Mouse (Mus musculus) midbrain, postnatal 0 days (tissue): ENCODE data around the gene Gpn2. TPM values are rescaled to one million over a fixed set of nuclear protein-coding genes. Genes with fewer than 3 reads are reported as not detected.

ENCODE experiments used
- ATAC-seq: fragments of 200-750 bp; cut with Nextera tagmentation; 2 replicates; pipeline ENCODE4 v1.8.0; 2017; ENCODE audit warnings: moderate number of reproducible peaks, mild to moderate bottlenecking, moderate TSS enrichment, moderate library complexity; ENCODE audit not compliant: low FRiP score
- DNase-seq: peaks from one replicate; pipeline ENCODE4 v3.0.0-alpha.2; 2015; ENCODE audit warnings: low spot score
- H3K27ac ChIP-seq: fragments of 300-500 bp; sonication (generic); 2 replicates; pipeline ENCODE4 v1.5.1; 2014; ENCODE audit warnings: low read depth, mild to moderate bottlenecking, low read length, mixed read lengths
- H3K27me3 ChIP-seq: fragments of 300-500 bp; sonication (generic); 2 replicates; pipeline ENCODE4 v1.6.1; 2014; ENCODE audit warnings: low read length, control low read depth, mixed read lengths; ENCODE audit not compliant: insufficient read depth
- H3K36me3 ChIP-seq: fragments of 300-500 bp; sonication (generic); 2 replicates; pipeline ENCODE4 v1.6.1; 2014; ENCODE audit warnings: low read length, control low read depth, mixed read lengths; ENCODE audit not compliant: insufficient read depth
- H3K4me1 ChIP-seq: fragments of 300-500 bp; sonication (generic); 2 replicates; pipeline ENCODE4 v1.6.1; 2014; ENCODE audit warnings: mild to moderate bottlenecking, control low read depth, antibody characterized with exemption, low read length, mixed read lengths; ENCODE audit not compliant: insufficient read depth
- H3K4me2 ChIP-seq: fragments of 300-500 bp; sonication (generic); 2 replicates; pipeline ENCODE4 v1.6.1; 2014; ENCODE audit warnings: low read depth, mild to moderate bottlenecking, low read length, mixed read lengths; ENCODE audit not compliant: poor library complexity, severe bottlenecking
- H3K4me3 ChIP-seq: fragments of 300-500 bp; sonication (generic); 2 replicates; pipeline ENCODE4 v1.5.1; 2014; ENCODE audit warnings: low read depth, mild to moderate bottlenecking, low read length, moderate library complexity
- H3K9ac ChIP-seq: fragments of 300-500 bp; sonication (generic); replicated peaks from 2 replicates; pipeline ENCODE4 v1.6.1; 2014; ENCODE audit warnings: mild to moderate bottlenecking, low read length, moderate library complexity, mixed read lengths; ENCODE audit not compliant: poor library complexity, severe bottlenecking
- H3K9me3 ChIP-seq: fragments of 300-500 bp; sonication (generic); 2 replicates; pipeline ENCODE4 v1.6.1; 2016; ENCODE audit warnings: low read length, control low read depth
- CTCF ChIP-seq: IDR thresholded peaks from 2 replicates; pipeline ENCODE4 v1.5.1; 2016; ENCODE audit warnings: antibody characterized with exemption, mild to moderate bottlenecking
- WGBS: fragments of 180-500 bp; shearing (Covaris S2); extraction: QIAGEN DNeasy Blood & Tissue Kit; methylation state at CpG from one replicate; pipeline ENCODE4 v1.1.7; 2014; 5-methylcytosine and 5-hydroxymethylcytosine counted together
- polyA plus RNA-seq: library from polyadenylated mRNA; unstranded; fragments of >200 nt; fragmentation: Nextera tagmentation; extraction: Ambion mirVana; gene quantifications from 2 replicates; pipeline ENCODE4 v1.2.1, GENCODE M21; 2015
- total RNA-seq: library from RNA; depleted of rRNA; stranded (reverse); fragments of >200 nt; gene quantifications from 2 replicates; pipeline ENCODE4 v1.2.3, GENCODE M21; 2014

Gpn2 gene
- total and polyA plus RNA-seq, 2 experiments from 2014 or later: 16.2 to 22.7 TPM

DNA sequence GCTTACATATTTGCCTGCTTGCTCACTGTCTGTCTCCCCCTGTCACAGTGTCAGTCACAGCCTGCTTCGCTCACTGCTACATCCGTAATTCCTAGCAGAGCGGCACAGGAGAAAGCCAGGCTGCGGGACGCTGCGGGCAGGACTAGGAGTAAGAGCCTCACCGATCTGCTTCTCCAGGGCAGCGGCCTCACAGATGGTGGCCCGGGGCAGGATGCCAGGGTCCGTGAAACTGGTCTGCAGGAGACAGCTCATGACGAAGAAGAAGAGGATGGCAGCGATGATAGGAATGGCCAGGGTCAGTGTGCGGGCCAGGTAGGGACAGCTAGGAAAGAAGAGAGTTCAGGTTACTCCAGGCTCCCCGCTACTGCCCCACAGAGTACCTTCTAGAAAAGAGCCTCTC is 42.9 kb downstream of the Gpn2 start:
- Histone ChIP-seq H3K9me3 (no peaks in the 10 kb centered on the region), H3K4me2 (no peak overlapping the region), H3K9ac (no peak overlapping the region), H3K27me3 (no peaks in the 10 kb centered on the region), H3K4me3 (no peak overlapping the region), H3K4me1 (peaks cover 9% of the 10 kb centered on the region), H3K36me3 (peaks cover 29% of the 10 kb centered on the region), H3K27ac (no peak overlapping the region)
- DNase-seq (no peak), ATAC-seq (no peak)
- 95% methylated on average over 14 of the region's 14 CpGs for WGBS
- TF ChIP-seq CTCF: no peak

DNA sequence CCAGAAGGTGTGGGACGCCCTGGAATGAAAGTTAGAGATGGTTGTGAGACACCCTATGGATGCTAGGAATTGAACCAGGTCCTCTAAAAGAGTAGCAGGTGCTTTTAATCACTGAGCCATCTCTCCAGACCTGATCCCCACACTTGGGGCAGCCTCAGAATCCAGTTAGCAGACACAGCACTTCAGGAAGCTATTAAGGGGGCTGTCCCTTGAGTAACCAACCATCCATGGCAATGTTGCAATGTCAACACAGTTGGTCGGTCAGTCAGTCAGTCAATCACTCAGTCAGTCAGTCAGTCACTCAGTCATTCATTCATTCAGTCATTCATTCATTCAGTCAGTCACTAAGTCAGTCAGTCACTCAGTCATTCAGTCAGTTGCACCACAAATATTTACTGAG is 44.4 kb downstream of the Gpn2 start:
- Histone ChIP-seq H3K4me3 (no peak overlapping the region), H3K9me3 (no peaks in the 10 kb centered on the region), H3K4me1 (peaks cover 14% of the 10 kb centered on the region), H3K27me3 (no peaks in the 10 kb centered on the region), H3K4me2 (no peak overlapping the region), H3K36me3 (peaks cover 26% of the 10 kb centered on the region), H3K9ac (no peak overlapping the region), H3K27ac (no peak overlapping the region)
- 85% methylated on average over 2 of the region's 2 CpGs for WGBS
- DNase-seq (no peak), ATAC-seq (no peak)
- no peak for TF ChIP-seq CTCF

DNA sequence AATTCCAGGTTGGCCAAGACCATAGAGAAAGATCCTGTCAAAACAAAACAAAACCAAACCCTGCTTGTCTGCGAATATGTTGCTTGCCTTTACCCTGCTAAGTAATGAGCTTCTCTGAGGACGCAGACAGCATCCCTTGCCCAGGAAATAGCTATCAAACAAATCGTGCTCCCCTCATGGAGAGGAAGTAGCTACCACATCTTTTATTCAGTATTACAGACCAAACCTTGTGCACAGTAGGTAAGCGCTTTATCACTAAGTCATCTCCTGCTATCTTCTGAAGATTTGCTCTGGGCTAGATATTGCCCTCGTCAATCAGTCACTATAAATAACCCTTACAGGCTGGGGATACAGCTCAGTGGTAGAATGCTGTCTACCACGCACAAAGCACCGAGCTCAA is 45.0 kb downstream of the Gpn2 start:
- H3K4me1 ChIP-seq: peaks cover 14% of the 10 kb centered on the region
- no peaks in the 10 kb centered on the region for H3K27me3 ChIP-seq
- H3K27ac ChIP-seq: no peak overlapping the region
- H3K4me2 ChIP-seq: no peak overlapping the region
- ATAC-seq (no peak), DNase-seq (no peak)
- WGBS: 84% methylated on average over 7 of the region's 7 CpGs
- no peak overlapping the region for H3K4me3 ChIP-seq
- H3K9me3 ChIP-seq: no peaks in the 10 kb centered on the region
- H3K36me3 ChIP-seq: peaks cover 25% of the 10 kb centered on the region
- no peak overlapping the region for H3K9ac ChIP-seq
- TF ChIP-seq CTCF: no peak

DNA sequence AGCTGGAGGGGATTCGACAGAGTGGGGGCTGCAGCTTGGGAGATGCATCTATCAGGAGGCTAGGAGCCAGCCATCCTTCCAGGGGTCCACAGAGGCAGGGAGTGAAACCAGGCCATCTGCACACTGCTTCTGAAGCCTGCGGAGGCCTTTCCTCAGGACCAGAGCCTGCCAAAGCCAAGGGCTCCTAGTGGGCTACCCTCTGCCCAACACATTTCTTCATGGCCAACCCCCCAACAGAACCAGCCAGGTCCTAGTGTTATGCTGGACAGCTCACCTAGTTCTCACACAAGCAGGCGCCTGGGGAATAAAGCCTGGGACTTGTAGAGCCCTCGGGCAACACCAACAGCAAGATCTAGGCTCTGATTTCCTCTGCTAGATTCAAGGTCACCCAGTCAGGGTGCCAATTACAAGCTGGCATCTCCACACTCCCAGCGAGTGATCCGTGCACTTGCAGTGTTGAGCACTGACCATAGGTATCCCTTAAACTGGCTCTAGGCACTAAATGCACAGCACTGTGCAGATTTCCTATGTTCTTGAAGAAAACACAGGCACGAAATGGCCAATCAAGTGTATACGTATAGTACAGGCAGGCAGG is 46.3 kb downstream of the Gpn2 start:
- Histone ChIP-seq H3K4me2 (no peak overlapping the region), H3K9ac (no peak overlapping the region), H3K4me1 (peaks cover 14% of the 10 kb centered on the region), H3K36me3 (peaks cover 15% of the 10 kb centered on the region), H3K27me3 (no peaks in the 10 kb centered on the region), H3K9me3 (no peaks in the 10 kb centered on the region), H3K4me3 (no peak overlapping the region), H3K27ac (no peak overlapping the region)
- 94% methylated on average over 8 of the region's 8 CpGs for WGBS
- ATAC-seq: no peak
- no peak for TF ChIP-seq CTCF
- DNase-seq: no peak

DNA sequence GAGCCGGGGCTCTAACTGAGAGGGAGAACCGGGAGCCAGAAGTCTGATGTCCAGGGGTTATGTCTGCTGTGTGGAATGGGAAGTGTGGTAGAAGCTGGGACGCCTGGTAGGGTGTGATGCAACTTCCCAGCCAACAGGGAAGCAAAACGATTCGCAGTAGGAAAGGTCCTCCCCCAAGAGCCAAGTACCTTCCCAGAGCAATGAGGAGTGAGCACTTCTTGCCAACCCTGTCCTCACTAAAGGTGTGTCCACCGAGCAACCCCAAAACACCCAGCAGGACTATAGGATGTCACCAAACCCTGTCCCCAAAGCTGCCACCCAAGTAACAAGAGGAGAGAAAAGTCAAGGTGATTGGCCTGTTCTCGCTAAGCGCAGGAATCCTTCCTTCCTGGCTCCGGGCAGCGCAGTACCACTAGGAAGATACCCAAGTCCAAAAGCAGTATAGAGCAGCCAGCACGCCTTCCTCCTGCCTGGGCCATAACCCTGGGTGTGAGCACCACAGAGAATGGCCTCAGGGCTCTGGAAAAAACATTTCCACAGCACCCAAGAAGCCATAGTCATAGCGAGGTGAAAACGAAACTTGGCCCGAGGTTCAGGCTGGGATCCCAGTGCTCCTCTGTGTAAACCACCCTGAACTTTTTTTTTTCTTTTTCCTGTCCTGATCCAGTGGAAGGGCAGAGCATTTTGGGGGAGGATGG is 47.1 kb downstream of the Gpn2 start:
- TF ChIP-seq CTCF: no peak
- Histone ChIP-seq H3K4me2 (peak overlapping the region; percentile 92; the same call in 1 of the 2 replicates), H3K4me3 (no peak overlapping the region), H3K4me1 (peaks cover 14% of the 10 kb centered on the region), H3K27me3 (no peaks in the 10 kb centered on the region), H3K9ac (no peak overlapping the region), H3K9me3 (no peaks in the 10 kb centered on the region), H3K36me3 (peaks cover 7% of the 10 kb centered on the region), H3K27ac (0 out of 2 replicates have a peak overlapping the region, but pooled peaks have one; percentile 1)
- WGBS: 88% methylated on average over 14 of the region's 14 CpGs
- ATAC-seq: no peak
- no peak for DNase-seq

GRCm38 (mm10) chr4:133631769-133632411 is 47.7 kb downstream of the Gpn2 start:
- no peaks in the 10 kb centered on the region for H3K27me3 ChIP-seq
- H3K4me2 ChIP-seq: peak overlapping the region; percentile 92
- H3K4me1 ChIP-seq: peaks cover 14% of the 10 kb centered on the region
- no peaks in the 10 kb centered on the region for H3K9me3 ChIP-seq
- peak overlapping the region; percentile 92 for H3K9ac ChIP-seq
- H3K4me3 ChIP-seq: peak overlapping the region; percentile 85
- no peak for ATAC-seq
- peak overlapping the region; percentile 87; the same call in 1 of the 2 replicates for H3K27ac ChIP-seq
- 32% methylated on average over 9 of the region's 9 CpGs for WGBS
- TF ChIP-seq CTCF: no peak
- peaks cover 3% of the 10 kb centered on the region for H3K36me3 ChIP-seq
- no peak for DNase-seq
